Mouse (Mus musculus) thymus, adult 18-20 months (tissue): ENCODE data around the gene Slc17a3.

Source experiments
- DNase-seq, 2 experiments: peaks; one replicate each; pipeline ENCODE4 v3.0.0; 2022; ENCODE audit warnings: mixed read lengths in 2 of 2

The Slc17a3 gene

GRCm38 (mm10) chr13:23879106-23879505 is 39.9 kb downstream of the Slc17a3 start:
- no peak for DNase-seq

GRCm38 (mm10) chr13:23879636-23880035 is 40.4 kb downstream of the Slc17a3 start:
- DNase-seq: no peak

GRCm38 (mm10) chr13:23885540-23885939 is 46.3 kb downstream of the Slc17a3 start:
- peak in 1 of 2 experiments; percentile 6 for DNase-seq

- DNase-seq: no peak
Observed at GRCm38 (mm10) chr13:23887026-23887725, 47.9 kb downstream of the Slc17a3 start.

- no peak for DNase-seq
Observed at GRCm38 (mm10) chr13:23889011-23889605, 49.9 kb downstream of the Slc17a3 start.

GRCm38 (mm10) chr13:23892592-23893268 is 53.5 kb downstream of the Slc17a3 start:
- no peak for DNase-seq

GRCm38 (mm10) chr13:23893269-23893593 is 54.0 kb downstream of the Slc17a3 start:
- DNase-seq: no peak

- peak in 1 of 2 experiments; percentile 9 for DNase-seq
Observed at GRCm38 (mm10) chr13:23898242-23898641, 59.0 kb downstream of the Slc17a3 start.

GRCm38 (mm10) chr13:23906906-23907305 is 67.7 kb downstream of the Slc17a3 start:
- no peak for DNase-seq

GRCm38 (mm10) chr13:23910121-23910520 is 70.9 kb downstream of the Slc17a3 start:
- no peak for DNase-seq
